Mouse (Mus musculus) layer of hippocampus, adult 9-11 months (tissue): ENCODE measurements at regions not wholly inside any gene's neighbourhood (a gene's known extent, or its start where the extent isn't known, plus 50 kb on each side); places are given as distances from the start of the nearest gene placed in this dataset.
"Not testable (repeated sequence)": the region's sequence is repeated elsewhere in the genome, so short reads cannot be mapped to it uniquely, and the experiment has no call there.

Experiments
- DNase-seq: peaks from one replicate; pipeline ENCODE4 v3.0.0; 2022

GRCm38 (mm10) chr3:114627103-114627502 lies 276.8 kb upstream of the Olfm3 start:
- no peak for DNase-seq

- DNase-seq: peak; percentile 4
Observed at GRCm38 (mm10) chr3:114635362-114635761, 268.5 kb upstream of the Olfm3 start.

- DNase-seq: no peak
Observed at GRCm38 (mm10) chr3:114647957-114648356, 255.9 kb upstream of the Olfm3 start.

- DNase-seq: no peak
Observed at GRCm38 (mm10) chr3:114697946-114698345, 205.9 kb upstream of the Olfm3 start.

- DNase-seq: no peak
Observed at GRCm38 (mm10) chr3:114725131-114725530, 178.7 kb upstream of the Olfm3 start.

GRCm38 (mm10) chr3:114736426-114736825 lies 167.5 kb upstream of the Olfm3 start:
- no peak for DNase-seq

- no peak for DNase-seq
Observed at GRCm38 (mm10) chr3:114744206-114744605, 159.7 kb upstream of the Olfm3 start.

GRCm38 (mm10) chr3:114745131-114745530 lies 158.7 kb upstream of the Olfm3 start:
- no peak for DNase-seq

GRCm38 (mm10) chr3:114757313-114757712 lies 146.6 kb upstream of the Olfm3 start:
- DNase-seq: no peak

GRCm38 (mm10) chr3:114758592-114758991 lies 145.3 kb upstream of the Olfm3 start:
- DNase-seq: no peak

GRCm38 (mm10) chr3:114759290-114760002 lies 144.4 kb upstream of the Olfm3 start:
- DNase-seq: no peak

- not testable (repeated sequence) for DNase-seq
Observed at GRCm38 (mm10) chr3:114762373-114762772, 141.5 kb upstream of the Olfm3 start.

- no peak for DNase-seq
Observed at GRCm38 (mm10) chr3:114789082-114789481, 114.8 kb upstream of the Olfm3 start.

GRCm38 (mm10) chr3:114790005-114790404 lies 113.9 kb upstream of the Olfm3 start:
- DNase-seq: no peak

GRCm38 (mm10) chr3:114833120-114833519 lies 70.8 kb upstream of the Olfm3 start:
- DNase-seq: no peak
